Mouse (Mus musculus) MEL (cell line): ENCODE results near the gene Ispd.
A peak's percentile ranks its signal among the peaks of the same experiment; 100 is the strongest.

Experiments used
- CHD2 ChIP-seq: IDR thresholded peaks from 2 replicates; pipeline ENCODE4 v1.6.1; 2011; ENCODE audit warnings: low read length, improper control_type of control experiment
- CTCF ChIP-seq, 3 experiments: IDR thresholded peaks in 2 of 3; conservative IDR thresholded peaks in 1 of 3; 2 replicates each; pipeline ENCODE4 v1.5.1; 2011 to 2012; ENCODE audit warnings: low read length in 3 of 3, low read depth in 2 of 3, mild to moderate bottlenecking in 2 of 3, improper control_type of control experiment in 1 of 3, inconsistent platforms in 1 of 3, mixed read lengths in 1 of 3, moderate library complexity in 1 of 3; ENCODE audit not compliant: control insufficient read depth in 1 of 3, insufficient read depth in 1 of 3, poor library complexity in 1 of 3, severe bottlenecking in 1 of 3
- EP300 ChIP-seq, 2 experiments: IDR thresholded peaks; 2 replicates each; pipeline ENCODE4 v1.6.1; 2011; ENCODE audit warnings: improper control_type of control experiment in 2 of 2, low read length in 2 of 2, low read depth in 1 of 2, mild to moderate bottlenecking in 1 of 2
- KAT2A ChIP-seq: conservative IDR thresholded peaks from 2 replicates; pipeline ENCODE4 v1.6.1; 2012; ENCODE audit warnings: low read depth, low read length, improper control_type of control experiment, inconsistent platforms
- MAX ChIP-seq: IDR thresholded peaks from 2 replicates; pipeline ENCODE4 v1.6.1; 2011; ENCODE audit warnings: low read length, improper control_type of control experiment
- MAZ ChIP-seq: IDR thresholded peaks from 2 replicates; pipeline ENCODE4 v1.6.1; 2012; ENCODE audit warnings: low read depth, mild to moderate bottlenecking, inconsistent platforms, low read length, improper control_type of control experiment
- MEF2A ChIP-seq: IDR thresholded peaks from 2 replicates; pipeline ENCODE4 v1.6.1; 2014; ENCODE audit warnings: low read depth, mild to moderate bottlenecking, inconsistent platforms, low read length, improper control_type of control experiment; ENCODE audit not compliant: poor library complexity, insufficient replicate concordance, severe bottlenecking; ENCODE audit errors: extremely low read depth
- MYB ChIP-seq: IDR thresholded peaks from 2 replicates; pipeline ENCODE4 v1.6.1; 2011; ENCODE audit warnings: mild to moderate bottlenecking, low read depth, low read length, improper control_type of control experiment
- POLR2AphosphoS5 ChIP-seq: IDR thresholded peaks from 2 replicates; pipeline ENCODE4 v1.6.1; 2012; ENCODE audit warnings: low read depth, borderline replicate concordance, mild to moderate bottlenecking, inconsistent platforms, low read length, moderate library complexity, mixed read lengths
- RAD21 ChIP-seq: IDR thresholded peaks from 2 replicates; pipeline ENCODE4 v1.6.1; 2011; ENCODE audit warnings: mild to moderate bottlenecking, low read depth, low read length, improper control_type of control experiment
- SMC3 ChIP-seq: IDR thresholded peaks from 2 replicates; pipeline ENCODE4 v1.6.1; 2011; ENCODE audit warnings: low read depth, low read length, improper control_type of control experiment
- ZKSCAN1 ChIP-seq: IDR thresholded peaks from 2 replicates; pipeline ENCODE4 v1.6.1; 2012; ENCODE audit warnings: low read depth, mild to moderate bottlenecking, inconsistent platforms, low read length, improper control_type of control experiment, moderate library complexity
- ZMIZ1 ChIP-seq: IDR thresholded peaks from 2 replicates; pipeline ENCODE4 v1.6.1; 2012; ENCODE audit warnings: low read depth, mild to moderate bottlenecking, inconsistent platforms, low read length, improper control_type of control experiment, moderate library complexity
- ZNF384 ChIP-seq: IDR thresholded peaks from 2 replicates; pipeline ENCODE4 v1.6.1; 2012; ENCODE audit warnings: low read depth, mild to moderate bottlenecking, inconsistent platforms, low read length, improper control_type of control experiment

DNA sequence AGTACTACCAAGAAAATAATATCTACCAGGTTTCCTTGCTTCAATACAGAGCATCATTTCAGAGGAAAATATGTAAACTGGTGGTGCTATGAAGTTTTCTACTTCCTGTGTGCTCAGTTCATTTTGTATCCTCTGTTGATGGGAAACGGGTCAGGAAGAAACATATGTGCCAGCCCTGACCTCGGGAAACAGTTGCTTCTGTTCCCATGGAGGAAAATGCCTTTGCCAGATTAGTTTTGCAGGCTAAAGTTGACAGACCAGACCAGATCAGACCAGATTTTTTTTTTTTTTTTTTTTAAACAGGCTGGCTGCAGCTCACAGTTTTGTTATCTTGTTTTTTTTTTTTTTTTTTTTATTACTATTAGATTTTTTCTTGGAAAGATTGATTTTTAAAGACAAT, 293.2 kb downstream of the Ispd start:
- TF ChIP-seq CTCF (IDR thresholded peaks at IDR 0.05 in 2 of 3, conservative IDR thresholded peaks at IDR 0.05 in 1 of 3; ENCODE audit: control insufficient read depth in 1 of 3, insufficient read depth in 1 of 3, low read depth in 2 of 3, low read length in 3 of 3, poor library complexity in 1 of 3, severe bottlenecking in 1 of 3) (no peak), MAX (no peak), ZMIZ1 (no peak), CHD2 (no peak), EP300 (IDR thresholded peaks at IDR 0.05; ENCODE audit: low read depth in 1 of 2, low read length in 2 of 2) (no peak), POLR2AphosphoS5 (no peak), MYB (no peak), RAD21 (no peak), ZNF384 (0 out of 2 replicates have a peak, but pooled peaks have one; percentile 21), SMC3 (no peak), KAT2A (no peak), MAZ (no peak), MEF2A (no peak), ZKSCAN1 (no peak)
